Mouse (Mus musculus) MN1 (cell line): ENCODE results near the gene Tpt1.
A peak's percentile ranks its signal among the peaks of the same experiment; 100 is the strongest.

ENCODE experiments used
- DNase-seq: peaks from one replicate; pipeline ENCODE4 v3.0.0-alpha.2; 2016; ENCODE audit warnings: low spot score

Tpt1 gene

GRCm38 (mm10) chr14:75877297-75877696 is 32.4 kb downstream of the Tpt1 start:
- DNase-seq = peak; percentile 65

GRCm38 (mm10) chr14:75878980-75879379 is 34.1 kb downstream of the Tpt1 start:
- no peak for DNase-seq

GRCm38 (mm10) chr14:75881856-75882255 is 37.0 kb downstream of the Tpt1 start:
- DNase-seq = no peak

GRCm38 (mm10) chr14:75883330-75883729 is 38.4 kb downstream of the Tpt1 start:
- no peak for DNase-seq

GRCm38 (mm10) chr14:75883873-75884272 is 39.0 kb downstream of the Tpt1 start:
- DNase-seq = no peak

GRCm38 (mm10) chr14:75892118-75892517 is 47.2 kb downstream of the Tpt1 start:
- DNase-seq = no peak
